Mouse (Mus musculus) heart, embryonic 15.5 days (tissue): ENCODE results near the gene Cacna1c. TPM values are rescaled to one million over a fixed set of nuclear protein-coding genes. Genes with fewer than 3 reads are reported as not detected.
A peak's percentile ranks its signal among the peaks of the same experiment; 100 is the strongest.

Source experiments
- ATAC-seq: fragments of 200-750 bp; cut with Nextera tagmentation; replicated peaks from 2 replicates; pipeline ENCODE4 v1.8.0; 2017; ENCODE audit warnings: low read depth, moderate TSS enrichment; ENCODE audit not compliant: insufficient number of reproducible peaks, insufficient read depth, low FRiP score
- H3K27ac ChIP-seq: fragments of 300-500 bp; sonication (generic); 2 replicates; pipeline ENCODE4 v1.5.1; 2015; ENCODE audit warnings: mild to moderate bottlenecking, inconsistent platforms
- H3K27me3 ChIP-seq: fragments of 300-500 bp; sonication (generic); 2 replicates; pipeline ENCODE4 v1.6.1; 2015; ENCODE audit warnings: inconsistent platforms
- H3K36me3 ChIP-seq: fragments of 300-500 bp; sonication (generic); 2 replicates; pipeline ENCODE4 v1.6.1; 2015; ENCODE audit warnings: mild to moderate bottlenecking, inconsistent platforms
- H3K4me1 ChIP-seq: fragments of 300-500 bp; sonication (generic); replicated peaks from 2 replicates; pipeline ENCODE4 v1.6.1; 2015; ENCODE audit warnings: inconsistent platforms
- H3K4me2 ChIP-seq: fragments of 300-500 bp; sonication (generic); 2 replicates; pipeline ENCODE4 v1.6.1; 2015; ENCODE audit warnings: inconsistent platforms, mild to moderate bottlenecking, moderate library complexity
- H3K4me3 ChIP-seq: fragments of 300-500 bp; sonication (generic); 2 replicates; pipeline ENCODE4 v1.5.1; 2015; ENCODE audit warnings: mild to moderate bottlenecking, inconsistent platforms
- H3K9ac ChIP-seq: fragments of 300-500 bp; sonication (generic); 2 replicates; pipeline ENCODE4 v1.6.1; 2015; ENCODE audit warnings: mild to moderate bottlenecking, inconsistent platforms
- H3K9me3 ChIP-seq: fragments of 300-500 bp; sonication (generic); replicated peaks from 2 replicates; pipeline ENCODE4 v1.6.1; 2016; ENCODE audit warnings: inconsistent platforms
- WGBS: fragments of 180-500 bp; shearing (Covaris S2); methylation state at CpG from one replicate; pipeline ENCODE4 v1.1.7; 2015; ENCODE audit warnings: mixed read lengths; 5-methylcytosine and 5-hydroxymethylcytosine counted together
- polyA plus RNA-seq: library from polyadenylated mRNA; unstranded; fragments of >200 nt; fragmentation: Nextera tagmentation; extraction: Ambion mirVana; gene quantifications from 2 replicates; pipeline ENCODE4 v1.2.1, GENCODE M21; 2015

Gene Cacna1c
- polyA plus RNA-seq, 1 experiment from 2014 or later, result 65.3 TPM

GRCm38 (mm10) chr6:119072772-119073171 lies 123.4 kb downstream of the Cacna1c start:
- H3K4me2 ChIP-seq, result no peak overlapping the region
- H3K4me3 ChIP-seq, result no peak overlapping the region
- ATAC-seq, result no peak
- peaks cover 86% of the 10 kb centered on the region for H3K4me1 ChIP-seq
- peak overlapping the region; percentile 20 for H3K27ac ChIP-seq
- H3K36me3 ChIP-seq, result no peaks in the 10 kb centered on the region
- 29% methylated on average over 7 of the region's 7 CpGs for WGBS
- H3K9ac ChIP-seq, result no peak overlapping the region
- no peaks in the 10 kb centered on the region for H3K9me3 ChIP-seq
- H3K27me3 ChIP-seq, result no peaks in the 10 kb centered on the region

GRCm38 (mm10) chr6:119070771-119071170 lies 125.4 kb downstream of the Cacna1c start:
- Histone ChIP-seq H3K27me3 (no peaks in the 10 kb centered on the region), H3K4me3 (no peak overlapping the region), H3K27ac (peak overlapping the region; percentile 53), H3K9me3 (no peaks in the 10 kb centered on the region), H3K4me2 (no peak overlapping the region), H3K4me1 (peaks cover 84% of the 10 kb centered on the region), H3K36me3 (no peaks in the 10 kb centered on the region), H3K9ac (no peak overlapping the region)
- WGBS, result 40% methylated on average over 4 of the region's 4 CpGs
- no peak for ATAC-seq

- H3K4me3 ChIP-seq, result no peak overlapping the region
- H3K27me3 ChIP-seq, result no peaks in the 10 kb centered on the region
- H3K4me2 ChIP-seq, result no peak overlapping the region
- ATAC-seq, result no peak
- no peaks in the 10 kb centered on the region for H3K9me3 ChIP-seq
- 45% methylated on average over 3 of the region's 3 CpGs for WGBS
- H3K27ac ChIP-seq, result peak overlapping the region; percentile 53
- no peaks in the 10 kb centered on the region for H3K36me3 ChIP-seq
- H3K9ac ChIP-seq, result no peak overlapping the region
- H3K4me1 ChIP-seq, result peaks cover 86% of the 10 kb centered on the region
These were observed 125.9 kb downstream of the Cacna1c start for GRCm38 (mm10) chr6:119070351-119070750.

- no peak overlapping the region for H3K4me3 ChIP-seq
- ATAC-seq, result no peak
- no peak overlapping the region for H3K27ac ChIP-seq
- WGBS, result 81% methylated on average over 5 of the region's 5 CpGs
- no peaks in the 10 kb centered on the region for H3K36me3 ChIP-seq
- no peak overlapping the region for H3K4me2 ChIP-seq
- no peaks in the 10 kb centered on the region for H3K27me3 ChIP-seq
- H3K9ac ChIP-seq, result no peak overlapping the region
- H3K4me1 ChIP-seq, result peaks cover 86% of the 10 kb centered on the region
- no peaks in the 10 kb centered on the region for H3K9me3 ChIP-seq
These were observed 127.1 kb downstream of the Cacna1c start for GRCm38 (mm10) chr6:119069145-119069544.

GRCm38 (mm10) chr6:119068650-119069049 lies 127.6 kb downstream of the Cacna1c start:
- Histone ChIP-seq H3K9ac (no peak overlapping the region), H3K9me3 (no peaks in the 10 kb centered on the region), H3K27me3 (no peaks in the 10 kb centered on the region), H3K4me1 (peaks cover 86% of the 10 kb centered on the region), H3K36me3 (no peaks in the 10 kb centered on the region), H3K4me2 (no peak overlapping the region), H3K27ac (no peak overlapping the region), H3K4me3 (no peak overlapping the region)
- 53% methylated on average over 4 of the region's 4 CpGs for WGBS
- ATAC-seq, result no peak

- Histone ChIP-seq H3K27ac (no peak overlapping the region), H3K9ac (no peak overlapping the region), H3K4me2 (no peak overlapping the region), H3K9me3 (no peaks in the 10 kb centered on the region), H3K27me3 (no peaks in the 10 kb centered on the region), H3K4me1 (peaks cover 77% of the 10 kb centered on the region), H3K36me3 (no peaks in the 10 kb centered on the region), H3K4me3 (no peak overlapping the region)
- WGBS, result 72% methylated on average over 5 of the region's 5 CpGs
- ATAC-seq, result no peak
These were observed 131.3 kb downstream of the Cacna1c start for GRCm38 (mm10) chr6:119064961-119065360.

GRCm38 (mm10) chr6:119064430-119064829 lies 131.8 kb downstream of the Cacna1c start:
- no peak for ATAC-seq
- Histone ChIP-seq H3K9ac (no peak overlapping the region), H3K27me3 (no peaks in the 10 kb centered on the region), H3K9me3 (no peaks in the 10 kb centered on the region), H3K27ac (no peak overlapping the region), H3K36me3 (no peaks in the 10 kb centered on the region), H3K4me2 (no peak overlapping the region), H3K4me1 (peaks cover 77% of the 10 kb centered on the region), H3K4me3 (no peak overlapping the region)
- WGBS, result 62% methylated on average over 9 of the region's 9 CpGs

GRCm38 (mm10) chr6:119062695-119063094 lies 133.5 kb downstream of the Cacna1c start:
- Histone ChIP-seq H3K27ac (no peak overlapping the region), H3K36me3 (no peaks in the 10 kb centered on the region), H3K27me3 (no peaks in the 10 kb centered on the region), H3K4me3 (no peak overlapping the region), H3K9ac (no peak overlapping the region), H3K4me2 (no peak overlapping the region), H3K9me3 (no peaks in the 10 kb centered on the region), H3K4me1 (peaks cover 86% of the 10 kb centered on the region)
- no peak for ATAC-seq

GRCm38 (mm10) chr6:119058896-119059295 lies 137.3 kb downstream of the Cacna1c start:
- ATAC-seq, result no peak
- Histone ChIP-seq H3K27me3 (no peaks in the 10 kb centered on the region), H3K9me3 (no peaks in the 10 kb centered on the region), H3K4me2 (no peak overlapping the region), H3K36me3 (peaks cover 4% of the 10 kb centered on the region; the same call in 1 of the 2 replicates), H3K9ac (no peak overlapping the region), H3K4me1 (peaks cover 84% of the 10 kb centered on the region), H3K27ac (peak overlapping the region; percentile 35), H3K4me3 (no peak overlapping the region)
- WGBS, result 33% methylated on average over 3 of the region's 3 CpGs

- H3K36me3 ChIP-seq, result peaks cover 4% of the 10 kb centered on the region; the same call in 1 of the 2 replicates
- peaks cover 80% of the 10 kb centered on the region for H3K4me1 ChIP-seq
- WGBS, result 40% methylated on average over 8 of the region's 8 CpGs
- no peak overlapping the region for H3K9ac ChIP-seq
- H3K4me3 ChIP-seq, result no peak overlapping the region
- H3K9me3 ChIP-seq, result no peaks in the 10 kb centered on the region
- H3K4me2 ChIP-seq, result no peak overlapping the region
- peak overlapping the region; percentile 35 for H3K27ac ChIP-seq
- ATAC-seq, result no peak
- no peaks in the 10 kb centered on the region for H3K27me3 ChIP-seq
These were observed 137.8 kb downstream of the Cacna1c start for GRCm38 (mm10) chr6:119058461-119058860.

- ATAC-seq, result peak; percentile 53
- whole genome bisulfite sequencing, result 54% methylated on average over 15 of the region's 15 CpGs
These were observed 139.1 kb downstream of the Cacna1c start for GRCm38 (mm10) chr6:119057076-119057479.

GRCm38 (mm10) chr6:119052801-119053200 lies 143.4 kb downstream of the Cacna1c start:
- Histone ChIP-seq H3K4me1 (peaks cover 63% of the 10 kb centered on the region), H3K27ac (0 out of 2 replicates have a peak overlapping the region, but pooled peaks have one; percentile 36), H3K4me3 (no peak overlapping the region), H3K36me3 (peaks cover 8% of the 10 kb centered on the region; the same call in 1 of the 2 replicates), H3K27me3 (no peaks in the 10 kb centered on the region), H3K4me2 (no peak overlapping the region), H3K9ac (no peak overlapping the region), H3K9me3 (no peaks in the 10 kb centered on the region)
- 53% methylated on average over 10 of the region's 10 CpGs for WGBS
- ATAC-seq, result no peak

More at GRCm38 (mm10) chr6:119057076-119057479, 139.1 kb downstream of the Cacna1c start:
- Histone ChIP-seq H3K27ac (peak overlapping the region; percentile 62), H3K4me1 (peaks cover 80% of the 10 kb centered on the region), H3K4me2 (no peak overlapping the region), H3K4me3 (no peak overlapping the region), H3K9me3 (no peaks in the 10 kb centered on the region), H3K36me3 (peaks cover 4% of the 10 kb centered on the region; the same call in 1 of the 2 replicates), H3K27me3 (no peaks in the 10 kb centered on the region), H3K9ac (no peak overlapping the region)
